Mouse (Mus musculus): Measurements from ENCODE around the gene Pnrc2.

- TF ChIP-seq GATA1 (IDR thresholded peaks at IDR 0.05; ENCODE audit: borderline replicate concordance, low read length) (no peak), FLI1 (IDR thresholded peaks at IDR 0.05; ENCODE audit: low read length) (no peak)
These were observed 19.6 kb downstream of the Pnrc2 start for GRCm38 (mm10) chr4:135853987-135854546.
